Mouse (Mus musculus): ENCODE measurements around the gene Cib4.

Cib4 gene

DNA sequence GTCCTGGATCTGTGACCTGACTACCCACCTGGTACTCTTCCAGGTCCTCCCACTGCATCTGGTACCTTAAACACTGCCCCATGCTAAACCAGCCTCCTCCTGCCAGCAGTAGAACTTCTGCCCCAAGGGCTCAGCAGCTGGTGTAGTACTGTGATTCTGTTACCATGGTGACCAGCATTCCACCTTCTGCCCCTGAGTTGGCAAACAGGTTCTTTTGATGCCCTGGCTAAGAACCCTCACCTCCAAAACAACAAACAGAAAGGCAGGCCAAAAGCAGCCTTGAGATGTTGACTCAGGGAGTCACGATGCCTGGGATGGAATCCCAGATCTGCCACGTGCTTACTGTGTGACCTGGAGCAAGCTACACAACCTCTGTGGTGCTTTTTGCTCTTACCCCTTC is at the start of gene Cib4:
Gene Cib4 (minus strand): TSS at position 139 of the 400 bp plus-strand sequence.
- DNase-seq, result no peak

- DNase-seq, result no peak
These were observed 49.4 kb upstream of the Cib4 start for GRCm38 (mm10) chr5:30594953-30595560.

GRCm38 (mm10) chr5:30593811-30594504 is 48.3 kb upstream of the Cib4 start:
- no peak for DNase-seq

DNA sequence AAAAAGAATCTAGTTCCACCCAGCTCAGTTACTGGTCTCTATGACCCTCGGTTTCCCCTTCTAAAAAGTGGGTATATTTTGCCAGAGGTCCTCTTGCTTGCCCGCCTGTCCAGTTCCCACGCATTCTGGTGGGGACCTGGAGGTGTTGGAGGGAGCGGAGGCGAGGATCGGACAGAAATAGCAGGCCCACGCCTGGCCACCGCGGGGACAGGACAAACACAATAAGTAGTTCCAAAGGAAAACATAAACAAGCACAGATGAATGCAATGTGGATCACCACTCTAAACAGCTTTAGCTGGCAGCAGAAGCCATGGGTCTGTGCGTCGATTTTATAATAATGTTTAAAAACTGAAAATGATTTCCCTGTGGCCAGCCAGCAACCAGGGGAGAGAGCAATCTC is 47.7 kb upstream of the Cib4 start:
- no peak for DNase-seq

DNA sequence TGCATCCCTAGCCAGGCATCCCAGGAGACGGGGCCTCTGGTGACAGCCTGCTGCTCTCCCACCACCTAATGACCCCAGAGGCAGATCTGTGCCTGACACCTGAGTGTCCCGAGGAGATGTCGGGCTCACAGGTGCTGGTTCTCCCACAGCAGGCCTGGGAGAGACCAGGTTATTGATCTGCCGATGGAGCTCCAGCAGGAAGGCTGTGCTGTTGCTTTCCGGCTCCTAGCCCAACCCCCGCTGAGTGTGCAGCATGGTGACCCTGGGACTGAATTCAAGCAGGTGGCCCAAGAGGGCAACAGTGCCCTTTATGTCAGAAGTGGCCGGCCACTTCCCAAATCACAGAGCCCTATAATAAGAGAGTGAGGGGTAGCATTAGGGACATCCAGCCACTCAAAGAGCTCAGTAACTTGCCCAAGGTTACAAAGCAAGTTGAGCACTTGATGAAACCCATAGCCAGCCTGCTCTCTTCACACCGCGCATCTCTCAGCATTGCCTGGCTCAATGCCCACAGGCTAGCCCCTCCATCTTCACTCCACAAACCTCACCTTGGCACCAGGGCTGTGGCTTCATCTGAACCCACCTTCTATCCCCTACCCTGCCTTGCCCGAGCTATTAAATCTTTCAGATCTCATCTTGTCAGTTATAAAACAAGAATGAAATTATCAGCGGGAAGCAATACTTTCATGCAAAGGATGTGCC is 46.8 kb upstream of the Cib4 start:
- DNase-seq, result no peak

DNA sequence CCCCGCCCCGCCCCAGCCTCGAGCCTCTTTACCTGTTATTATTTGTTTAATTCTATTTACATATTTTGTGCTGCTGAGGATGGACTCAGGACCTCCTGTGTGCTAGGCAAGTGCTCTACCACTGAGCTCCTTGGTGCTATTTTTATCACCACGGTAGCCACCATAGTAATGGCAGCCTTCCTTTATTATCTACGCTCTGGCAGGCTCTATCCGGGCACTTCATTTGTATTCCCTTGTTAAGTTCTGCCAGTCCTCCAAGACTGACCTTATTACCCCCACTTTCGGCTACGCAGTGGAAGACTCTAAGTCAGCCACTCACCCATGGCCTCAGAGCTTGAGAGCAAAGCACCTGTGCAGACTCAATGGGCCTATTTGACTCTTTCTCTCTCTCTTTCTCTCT is 46.1 kb upstream of the Cib4 start:
- DNase-seq, result no peak

DNA sequence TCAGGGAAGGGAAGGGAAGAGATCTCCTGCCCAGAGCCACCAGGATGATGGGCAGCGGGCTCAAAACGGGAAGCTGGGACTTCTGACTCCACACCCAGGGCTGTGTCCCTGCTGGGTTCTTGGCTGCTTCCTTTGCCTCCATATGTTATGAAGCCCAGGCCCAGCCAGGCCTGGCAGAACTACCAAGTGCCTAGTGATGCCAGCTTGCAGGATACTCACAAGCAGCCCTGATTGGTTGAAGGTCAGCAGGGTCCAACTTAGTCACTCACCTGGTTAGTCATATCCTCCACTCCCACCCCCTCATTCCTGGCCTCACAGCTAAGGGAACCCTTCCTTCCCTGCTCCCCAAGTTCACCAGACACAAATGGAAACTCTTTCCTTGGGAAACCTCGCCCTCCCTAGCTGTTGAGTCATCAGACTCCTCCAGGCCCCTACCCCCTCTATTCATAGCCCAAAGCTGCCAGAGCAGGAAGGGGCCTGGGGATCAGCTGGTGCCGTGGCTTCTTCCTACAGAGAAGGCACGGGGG is 45.6 kb upstream of the Cib4 start:
- DNase-seq, result no peak

DNA sequence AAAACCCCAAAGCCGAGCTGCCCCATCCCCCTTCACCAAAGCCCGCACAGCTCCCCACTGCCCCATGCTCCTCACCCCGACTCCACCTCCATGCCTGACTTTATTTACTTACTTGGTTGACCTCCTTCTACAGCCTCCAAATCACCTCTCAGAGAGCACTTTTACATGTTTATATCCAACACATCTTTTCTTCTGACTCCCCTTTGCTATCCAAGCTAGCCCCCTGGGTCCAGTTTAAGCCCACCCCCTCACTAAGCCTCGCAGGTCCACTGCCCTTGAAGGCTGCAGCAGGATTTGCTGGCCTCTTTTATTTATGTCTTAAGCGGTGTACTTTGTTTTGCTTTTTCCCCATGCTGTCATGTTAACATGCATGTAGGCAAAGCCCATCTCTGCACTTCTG is 44.6 kb upstream of the Cib4 start:
- no peak for DNase-seq

- no peak for DNase-seq
These were observed 43.9 kb upstream of the Cib4 start for GRCm38 (mm10) chr5:30589546-30589945.

DNA sequence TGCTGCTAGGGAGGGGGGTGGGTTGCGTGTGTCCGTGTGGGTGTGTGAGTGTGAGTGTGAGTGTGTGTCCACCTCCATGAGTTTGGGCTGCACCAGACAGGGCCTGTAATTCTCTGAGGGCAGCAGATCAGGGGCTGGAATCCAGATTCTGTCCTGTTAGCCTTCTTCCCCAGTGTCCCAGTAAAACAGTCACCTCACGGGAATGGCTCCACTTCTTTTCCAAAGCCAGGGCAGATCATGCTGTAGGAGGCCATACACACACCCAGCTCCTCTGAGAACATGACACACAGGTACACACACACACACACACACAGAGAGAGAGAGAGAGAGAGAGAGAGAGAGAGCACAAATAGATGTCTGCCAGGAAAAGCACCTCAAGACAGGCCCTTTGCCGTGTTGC is 43.4 kb upstream of the Cib4 start:
- DNase-seq, result no peak

DNA sequence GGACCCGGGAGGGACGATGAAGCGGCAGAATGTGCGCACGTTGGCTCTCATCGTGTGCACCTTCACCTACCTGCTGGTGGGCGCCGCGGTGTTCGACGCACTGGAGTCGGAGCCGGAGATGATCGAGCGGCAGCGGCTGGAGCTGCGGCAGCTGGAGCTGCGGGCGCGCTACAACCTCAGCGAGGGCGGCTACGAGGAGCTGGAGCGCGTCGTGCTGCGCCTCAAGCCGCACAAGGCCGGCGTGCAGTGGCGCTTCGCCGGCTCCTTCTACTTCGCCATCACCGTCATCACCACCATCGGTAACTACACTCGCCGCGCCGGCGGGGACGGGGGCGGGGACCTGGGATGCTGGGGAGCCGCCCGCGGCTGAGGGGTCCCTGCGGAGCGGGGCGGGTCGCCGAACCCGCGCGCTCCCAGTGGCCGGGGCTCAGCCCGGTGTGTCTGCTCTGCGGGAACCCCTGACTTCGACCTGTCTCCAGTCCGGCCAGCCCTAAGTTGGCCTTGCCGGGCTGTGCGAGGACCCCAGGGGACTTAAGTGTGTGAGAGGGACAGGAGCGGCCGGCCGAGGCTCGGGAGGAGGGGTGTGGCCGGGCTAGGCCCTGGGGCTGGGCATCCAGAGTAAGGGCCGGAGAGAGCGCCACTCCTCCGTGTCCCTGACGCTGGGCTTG is 42.8 kb upstream of the Cib4 start:
- DNase-seq, result peak; percentile 60

- DNase-seq, result peak; percentile 69
These were observed 42.2 kb upstream of the Cib4 start, which contains the start of gene Kcnk3 for GRCm38 (mm10) chr5:30587681-30588300. Gene Kcnk3, plus strand, starts transcription at chr5:30588170.

GRCm38 (mm10) chr5:30587101-30587500 is 41.5 kb upstream of the Cib4 start:
- peak; percentile 18 for DNase-seq

- DNase-seq, result no peak
These were observed 41.0 kb upstream of the Cib4 start for GRCm38 (mm10) chr5:30586616-30587015.

DNA sequence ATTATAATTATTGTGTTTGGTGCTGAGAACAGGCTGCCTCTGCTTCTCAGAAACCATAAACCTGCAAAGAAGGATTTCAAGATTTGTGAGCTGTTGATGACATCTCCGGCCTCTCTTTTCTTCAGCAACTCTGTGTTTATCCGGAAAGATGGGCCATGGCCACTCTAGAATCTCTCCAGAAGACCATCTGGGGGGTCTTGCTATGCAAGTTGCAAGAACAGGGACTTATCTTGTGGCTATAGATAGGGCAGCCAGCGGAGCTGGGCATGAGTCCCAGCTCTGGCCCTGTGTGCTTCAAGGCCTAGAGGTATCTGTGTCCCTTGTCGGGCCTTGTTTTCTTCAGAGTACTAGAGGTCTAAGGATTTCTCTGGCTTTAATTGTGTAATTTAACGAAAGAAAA is 36.4 kb upstream of the Cib4 start:
- no peak for DNase-seq

DNA sequence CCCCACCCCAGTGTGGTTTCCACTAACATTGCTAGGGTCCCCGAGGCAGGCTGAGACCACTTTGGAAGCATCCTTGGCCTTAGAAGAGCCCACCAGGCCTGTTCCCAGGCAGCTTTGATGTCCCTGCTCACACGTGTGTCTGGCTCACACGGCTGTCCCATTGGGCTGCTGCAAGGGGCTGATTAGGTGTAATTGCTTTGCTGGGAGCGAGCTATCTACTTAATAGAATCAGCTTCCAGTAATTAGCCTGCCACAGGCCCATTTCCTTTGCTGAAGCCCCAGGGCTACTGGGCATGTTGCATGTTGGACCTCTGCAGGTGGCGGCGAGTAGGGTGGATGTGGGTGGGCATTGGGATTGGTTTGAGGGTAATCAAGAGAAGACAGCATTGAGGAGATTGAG is 35.1 kb upstream of the Cib4 start:
- peak; percentile 56 for DNase-seq

DNA sequence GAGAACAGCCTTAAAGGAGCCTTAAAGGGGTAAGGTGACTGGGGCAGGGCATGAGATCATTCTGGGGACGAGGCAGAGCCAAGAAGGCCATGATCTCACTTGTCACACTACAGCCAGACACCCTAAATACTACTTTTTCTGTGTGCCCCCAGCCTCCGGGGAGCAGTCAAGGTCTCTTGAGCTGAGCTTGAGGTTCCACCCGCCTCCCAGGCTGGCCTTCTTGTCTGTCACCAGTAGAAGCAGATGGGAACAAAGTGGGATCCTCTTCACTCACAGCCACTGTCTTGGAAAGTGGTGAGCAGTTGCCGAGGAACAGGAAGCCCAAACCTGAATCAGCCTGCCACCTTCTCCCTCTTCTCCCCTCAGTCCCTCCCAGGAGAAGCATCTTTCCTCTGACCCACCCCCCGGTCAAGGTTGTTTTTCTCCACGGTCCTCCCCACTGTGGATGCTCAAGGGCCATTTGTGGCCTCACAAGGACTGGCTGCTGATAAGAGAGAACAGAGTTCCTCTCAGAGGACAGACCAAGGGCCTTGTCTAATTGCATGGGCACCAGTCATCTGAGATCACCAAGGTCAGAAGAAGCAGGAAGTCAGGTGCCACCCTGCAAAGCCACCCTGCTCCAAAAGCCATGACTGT is 32.9 kb upstream of the Cib4 start:
- DNase-seq, result no peak

DNA sequence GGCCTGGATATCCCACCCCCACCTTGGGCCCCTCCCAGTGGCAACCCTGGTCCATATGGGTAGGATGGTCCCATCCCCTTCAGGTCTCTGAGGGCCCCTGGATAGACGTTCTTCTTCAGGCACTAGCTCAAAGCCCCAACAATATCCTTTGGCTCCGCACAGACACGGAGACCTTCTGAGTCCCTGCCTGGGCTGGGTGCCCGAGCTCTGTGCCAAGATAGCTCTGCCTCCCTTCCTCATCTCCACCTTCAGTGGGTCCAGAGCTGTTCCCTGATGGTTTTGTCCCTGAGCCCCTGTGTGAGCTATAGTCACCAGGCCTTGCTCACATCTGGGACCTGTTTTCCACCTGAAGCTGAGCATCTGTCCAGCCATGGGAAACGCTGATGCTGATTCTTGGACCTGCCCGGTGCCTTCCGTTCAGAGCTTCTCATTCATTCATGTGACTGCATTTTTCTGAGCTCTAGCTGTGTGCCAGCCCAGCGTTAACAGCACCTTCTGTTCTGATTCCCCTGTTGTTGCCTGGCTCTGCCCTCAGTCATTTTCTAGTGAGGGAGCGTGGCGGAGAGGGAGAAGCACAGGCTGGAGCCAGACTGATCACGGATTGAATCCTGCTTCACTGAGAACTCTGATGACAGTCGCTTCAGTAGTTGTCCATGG is 32.1 kb upstream of the Cib4 start:
- no peak for DNase-seq

DNA sequence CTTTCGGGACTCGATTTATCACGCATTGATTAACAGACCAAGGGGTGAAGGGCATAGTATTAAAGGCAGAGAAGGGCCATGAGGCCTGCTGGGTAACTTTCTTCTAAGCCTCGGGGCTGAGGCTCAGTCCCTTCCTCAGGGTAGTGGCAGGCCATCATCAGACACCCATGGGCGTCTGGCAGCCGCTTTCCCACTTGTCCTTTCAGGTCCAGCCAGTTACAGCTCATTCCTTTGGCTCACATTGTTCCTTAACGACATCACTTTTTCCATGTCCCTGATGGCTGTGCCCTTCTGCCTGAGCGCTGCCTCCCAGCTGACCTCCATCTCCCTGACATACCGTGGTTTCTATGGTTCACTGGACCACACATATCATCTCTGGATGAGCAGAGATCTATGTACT is 31.6 kb upstream of the Cib4 start:
- DNase-seq, result no peak

DNA sequence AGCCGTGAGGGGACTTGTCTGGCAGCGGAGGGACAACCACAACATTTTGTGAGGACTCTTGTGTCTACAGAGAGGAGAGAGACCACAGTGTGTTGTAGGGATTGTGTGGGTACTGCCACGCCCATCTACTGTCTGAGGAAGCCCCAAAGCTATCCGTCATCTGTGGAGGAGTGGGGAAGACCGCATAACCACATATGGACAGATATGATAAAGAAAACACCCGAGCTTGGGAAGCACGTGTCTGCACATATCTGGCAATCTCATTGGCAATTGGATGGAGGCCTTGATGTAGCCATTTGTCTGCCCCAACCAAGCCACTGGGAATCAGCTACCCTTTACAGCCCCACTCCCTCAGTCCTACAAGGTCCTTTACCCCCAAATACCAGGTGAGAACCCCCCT is 30.6 kb upstream of the Cib4 start:
- DNase-seq, result no peak

DNA sequence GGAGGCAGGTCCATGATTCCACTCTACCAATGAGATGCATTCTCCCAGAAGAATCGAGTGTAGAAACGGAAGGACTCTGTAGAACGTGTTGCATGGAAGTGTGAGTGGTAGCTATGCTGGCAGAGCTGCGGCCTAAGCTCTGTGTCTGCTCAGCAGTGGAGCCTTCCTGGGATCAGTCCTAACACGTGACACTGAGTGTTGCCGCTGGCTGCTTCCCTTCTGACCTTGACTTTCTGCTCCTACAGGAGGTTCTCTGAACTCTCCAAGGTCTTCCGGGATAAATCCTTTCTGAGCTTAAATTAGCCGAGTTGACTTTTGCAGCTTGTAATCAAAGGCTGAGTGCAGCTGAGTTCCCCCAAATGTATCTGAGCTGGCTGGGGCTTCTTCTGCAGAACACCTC is 28.7 kb upstream of the Cib4 start:
- DNase-seq, result no peak

- DNase-seq, result no peak
These were observed 26.2 kb upstream of the Cib4 start for GRCm38 (mm10) chr5:30571820-30572219.
